Mouse (Mus musculus) natural killer cell, adult 2 months (primary cell): ENCODE measurements around the gene Dmtf1.
"Not testable (repeated sequence)": the region's sequence is repeated elsewhere in the genome, so short reads cannot be mapped to it uniquely, and the experiment has no call there.

Experiments
- DNase-seq, 2 experiments: peaks; one replicate each; pipeline ENCODE4 v3.0.0; 2022; ENCODE audit warnings: low spot score in 2 of 2

Dmtf1 gene

DNA sequence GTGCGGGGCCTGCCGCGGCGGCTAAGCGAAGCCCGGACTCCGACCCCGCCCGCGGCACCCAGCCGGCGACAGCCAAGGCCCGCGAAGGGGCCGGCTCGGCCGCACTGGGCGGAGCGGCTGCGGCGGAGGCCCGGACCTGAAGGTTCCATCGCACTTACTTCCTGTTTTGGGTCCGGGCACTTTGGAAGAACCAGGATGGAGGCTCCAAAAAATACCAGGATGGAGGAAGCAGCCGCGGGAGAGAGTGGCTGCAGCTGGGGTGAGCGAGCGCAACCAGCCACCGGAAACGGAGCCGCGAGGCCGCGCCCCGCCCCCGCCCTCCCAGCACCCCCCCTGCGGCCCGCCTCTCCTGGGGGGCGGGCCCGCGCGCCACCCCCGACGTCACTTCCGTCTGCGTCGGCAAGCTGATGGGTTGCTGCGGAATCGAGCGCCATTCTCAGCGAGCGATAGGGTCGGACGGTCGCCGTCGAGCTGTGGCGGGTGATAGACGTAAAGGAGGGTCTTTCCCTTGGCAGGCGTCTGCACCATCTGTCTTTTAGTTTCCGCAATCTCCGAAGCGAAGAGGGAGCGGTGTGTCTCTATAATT is at the start of gene Dmtf1:
TSS of gene Dmtf1 (minus strand) at position 321 of the 586 bp plus-strand sequence.
- DNase-seq, result peak; percentile 73 to 85

DNA sequence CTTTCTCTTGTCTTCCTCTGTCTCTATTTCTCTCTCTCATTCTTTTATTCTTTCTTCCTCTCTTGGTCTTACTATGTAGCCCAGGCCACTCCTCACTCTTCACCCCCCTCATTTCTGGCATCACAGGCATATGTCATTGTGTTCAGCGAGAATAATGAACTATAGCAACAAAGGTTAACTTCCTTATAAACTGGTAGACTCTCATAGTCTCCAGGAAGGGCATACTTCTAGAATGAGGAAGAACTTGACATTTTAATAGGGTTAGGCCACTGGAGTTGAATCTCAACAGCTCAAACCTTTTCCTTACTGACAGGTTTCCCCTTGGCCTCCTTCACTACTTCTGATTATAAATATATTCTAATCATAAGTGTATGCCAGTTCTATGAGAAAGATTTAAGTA is 24.9 kb upstream of the Dmtf1 start:
- no peak for DNase-seq

DNA sequence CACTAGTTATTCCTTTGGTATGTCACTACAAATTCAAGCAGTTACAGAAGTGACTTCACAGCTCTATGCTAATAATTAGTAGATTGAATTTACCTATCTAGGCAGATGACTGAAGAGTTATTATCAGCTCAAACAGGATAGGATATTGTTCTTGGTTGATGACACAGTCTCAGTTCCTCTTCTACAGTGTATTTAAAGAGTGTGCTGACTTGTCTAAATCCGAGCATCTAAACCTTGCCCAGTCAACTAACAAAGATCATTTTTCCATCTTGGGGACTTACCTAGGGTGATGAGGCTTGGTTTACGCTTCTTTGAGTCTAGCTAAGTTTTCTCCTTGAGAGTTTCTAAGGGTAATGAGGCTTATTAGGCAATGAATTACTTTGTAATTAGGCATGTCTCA is 11.7 kb upstream of the Dmtf1 start:
- DNase-seq, result no peak

DNA sequence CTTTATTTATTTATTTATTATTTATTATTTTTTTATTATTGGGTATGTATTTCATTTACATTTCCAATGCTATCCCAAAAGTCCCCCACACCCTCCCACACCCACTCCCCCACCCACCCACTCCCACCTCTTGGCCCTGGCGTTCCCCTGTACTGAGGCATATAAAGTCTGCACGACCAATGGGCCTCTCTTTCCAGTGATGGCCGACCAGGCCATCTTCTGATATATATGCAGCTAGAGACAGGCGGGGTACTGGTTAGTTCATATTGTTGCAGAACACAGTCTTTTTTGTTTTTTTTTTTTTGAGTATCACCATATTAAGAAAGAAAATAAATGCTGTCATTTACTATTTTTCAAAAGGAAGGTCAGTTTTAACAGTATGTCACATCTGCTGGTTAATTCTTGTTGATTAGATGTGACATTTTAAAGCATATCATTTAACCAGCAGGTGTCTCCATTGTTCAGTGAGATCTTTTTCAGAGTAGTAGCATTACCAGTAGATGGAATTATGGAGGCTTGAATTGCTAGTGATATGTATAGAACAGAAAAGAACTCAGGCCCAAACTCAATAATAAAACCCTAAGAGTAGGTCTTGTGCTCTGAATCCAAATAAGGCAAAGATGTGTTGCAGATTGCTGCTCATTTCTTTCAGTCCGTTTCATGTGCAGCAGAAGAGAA is 7.9 kb upstream of the Dmtf1 start:
- not testable (repeated sequence) for DNase-seq

DNA sequence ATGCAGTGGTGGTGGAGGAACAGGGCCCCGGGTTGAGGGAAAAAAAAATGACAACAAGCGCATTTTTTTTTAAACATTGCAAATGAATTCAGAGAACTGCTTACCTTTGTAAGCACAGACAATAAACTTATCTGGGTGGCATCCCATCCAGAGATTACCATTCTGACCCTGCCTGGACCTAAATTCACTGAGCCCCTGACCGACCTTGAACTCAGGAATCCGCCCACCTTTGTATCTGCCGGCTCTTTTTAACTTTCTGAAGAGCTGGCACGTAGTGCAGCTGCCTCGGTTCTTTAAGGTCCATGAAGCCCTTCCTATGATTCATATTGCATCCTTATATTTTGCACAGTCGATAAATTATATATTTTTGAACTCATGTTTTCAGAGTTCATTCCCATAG is 4.8 kb upstream of the Dmtf1 start:
- DNase-seq, result no peak

DNA sequence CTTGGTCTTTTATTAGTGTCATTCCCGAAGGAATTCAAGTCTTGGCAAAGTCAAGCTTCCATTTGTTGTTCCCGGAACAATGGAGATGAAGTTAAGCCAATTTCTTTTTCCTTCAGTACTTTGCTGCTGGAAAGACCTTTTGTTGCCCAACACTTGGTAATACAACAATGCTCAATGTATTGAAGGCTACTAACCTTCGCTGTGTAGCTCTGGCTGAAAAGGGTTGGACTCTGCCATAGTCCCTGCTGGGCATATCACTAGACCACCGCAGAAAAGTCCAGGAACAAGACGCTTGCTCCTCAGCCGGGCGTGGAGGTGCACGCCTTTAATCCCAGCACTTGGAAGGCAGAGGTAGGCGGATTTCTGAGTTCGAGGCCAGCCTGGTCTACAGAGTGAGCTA is 3.6 kb upstream of the Dmtf1 start:
- not testable (repeated sequence) for DNase-seq

DNA sequence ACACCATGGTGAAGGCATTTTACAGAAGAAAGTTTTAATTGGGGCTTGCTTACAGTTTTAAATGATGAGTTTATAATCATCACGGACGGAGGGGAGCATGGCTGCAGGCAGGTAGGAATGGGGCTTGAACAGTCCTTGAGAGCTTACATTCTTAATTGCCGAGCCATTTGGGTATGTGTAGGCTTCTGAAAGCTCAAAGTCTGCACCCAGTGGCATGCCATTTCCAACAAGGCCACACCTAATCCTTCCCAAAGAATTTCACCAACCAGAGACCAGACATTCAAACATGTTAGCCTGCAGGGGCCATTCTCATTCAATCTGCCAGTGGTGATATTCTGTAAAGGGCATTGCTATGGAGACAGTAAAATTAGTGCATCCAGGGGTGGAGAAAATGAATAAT is 1.8 kb upstream of the Dmtf1 start:
- DNase-seq, result no peak

DNA sequence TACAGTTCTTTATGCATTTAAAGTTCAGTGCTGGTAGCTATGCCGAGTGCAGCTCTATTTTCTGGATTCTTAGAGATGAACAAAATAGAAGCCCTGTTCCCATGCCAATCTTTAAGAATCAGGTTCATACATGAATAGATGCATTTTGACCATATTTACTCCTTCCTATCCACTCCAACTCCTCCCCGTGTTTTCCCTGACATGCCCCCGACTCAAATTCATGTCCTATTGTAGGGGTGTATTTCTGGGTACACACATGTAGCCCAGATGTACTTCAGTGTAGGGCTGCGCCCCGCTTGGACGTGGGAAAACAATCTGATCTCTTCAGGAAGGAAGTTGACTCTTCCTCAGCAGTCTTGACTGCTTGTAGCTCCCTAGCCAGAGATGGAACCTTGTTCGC is 512 bp upstream of the Dmtf1 start:
- no peak for DNase-seq

DNA sequence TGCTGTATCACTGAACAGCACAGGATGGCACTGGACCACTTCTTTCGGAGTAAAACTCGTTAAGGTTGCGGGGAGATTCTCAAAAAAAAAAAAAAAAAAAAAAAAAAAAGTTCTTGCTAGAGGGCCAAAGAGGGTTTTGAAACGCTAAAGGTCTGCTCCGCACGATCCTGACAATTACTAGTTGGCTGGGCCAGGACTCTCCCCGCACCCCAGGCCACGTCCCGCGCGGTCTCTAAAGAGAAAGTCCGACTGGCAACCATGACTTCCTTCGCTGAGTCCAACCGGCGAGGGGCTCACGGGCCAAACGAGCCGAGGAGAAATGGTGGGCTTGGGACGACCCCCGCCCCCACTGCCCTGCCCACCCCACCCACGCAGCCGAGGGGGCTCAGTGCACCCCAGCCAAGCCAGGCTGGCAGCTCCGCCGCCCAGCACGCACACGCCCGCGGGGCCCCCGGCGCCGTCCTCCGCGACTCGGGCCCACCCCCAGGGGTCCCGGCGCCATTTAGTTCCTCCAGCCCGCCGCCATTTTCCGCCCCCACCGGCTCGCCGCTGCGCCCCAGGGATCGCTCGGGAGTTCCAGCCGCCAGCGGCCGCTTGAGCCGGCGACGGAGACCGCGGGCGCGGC is 633 bp downstream of the Dmtf1 start:
- peak in 1 of 2 experiments; percentile 3 for DNase-seq

DNA sequence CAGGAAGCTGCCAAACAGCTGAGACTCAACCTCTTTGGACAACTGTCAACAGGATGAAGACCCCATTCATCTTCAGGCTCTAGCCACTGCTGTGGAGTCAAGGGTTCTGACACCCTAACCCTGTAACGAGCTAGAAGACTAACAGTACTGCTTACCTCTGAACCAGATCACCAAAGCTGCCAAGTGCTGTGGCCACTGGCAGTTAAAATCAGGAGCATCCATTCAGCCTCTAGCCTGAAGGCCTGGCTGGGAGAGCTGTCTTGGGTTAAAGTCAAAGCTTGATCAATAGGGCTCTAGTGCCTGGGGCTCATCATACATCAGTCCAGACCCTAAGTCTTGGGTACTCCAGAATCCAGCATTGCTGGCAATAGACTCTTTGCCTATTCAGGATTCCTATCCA is 4.2 kb downstream of the Dmtf1 start:
- DNase-seq, result no peak

DNA sequence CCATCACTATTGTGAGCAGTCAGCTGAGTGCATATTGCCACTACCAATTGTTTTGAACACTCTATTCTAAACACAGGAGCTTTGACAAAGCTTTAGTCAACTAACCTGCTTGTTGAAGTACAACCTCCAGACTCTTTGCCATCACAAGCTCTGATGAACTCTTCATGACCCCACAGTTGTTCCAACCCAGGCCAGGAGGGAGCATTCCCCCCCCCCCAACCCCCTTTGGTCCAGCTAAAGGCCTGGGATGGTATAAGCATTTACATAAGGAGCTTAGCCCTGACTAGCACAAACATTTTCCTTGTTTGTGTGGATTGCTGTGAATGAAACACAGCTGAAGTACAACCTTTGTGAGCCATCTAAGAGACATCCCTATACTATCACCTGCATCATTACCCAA is 4.8 kb downstream of the Dmtf1 start:
- no peak for DNase-seq

DNA sequence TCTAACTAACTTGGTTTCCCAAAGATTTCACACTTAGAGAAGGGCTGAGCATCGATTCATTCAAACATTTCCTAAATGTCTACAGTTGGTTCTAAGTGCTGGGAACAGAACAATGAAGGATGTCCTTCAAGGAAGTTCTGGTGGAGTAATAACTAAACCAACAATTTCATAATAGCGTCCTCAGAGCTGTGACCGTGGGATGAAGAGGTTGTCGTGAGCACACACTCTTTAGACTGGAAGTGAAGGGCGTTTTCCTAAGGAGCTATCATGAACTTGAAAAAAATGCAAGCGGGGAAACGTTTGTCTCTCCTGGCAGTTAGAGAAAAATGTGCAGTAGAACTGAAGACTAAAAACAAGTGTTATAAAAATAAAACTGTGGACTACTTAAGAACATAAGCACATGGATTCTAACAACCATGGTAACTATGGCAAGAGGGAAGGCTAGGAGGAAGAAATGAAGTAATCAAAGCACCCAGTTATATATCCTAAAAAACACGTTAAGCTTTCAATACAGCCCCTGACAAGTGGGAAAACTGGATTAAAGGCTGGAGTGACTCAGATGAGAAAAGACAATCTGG is 12.2 kb downstream of the Dmtf1 start:
- no peak for DNase-seq

DNA sequence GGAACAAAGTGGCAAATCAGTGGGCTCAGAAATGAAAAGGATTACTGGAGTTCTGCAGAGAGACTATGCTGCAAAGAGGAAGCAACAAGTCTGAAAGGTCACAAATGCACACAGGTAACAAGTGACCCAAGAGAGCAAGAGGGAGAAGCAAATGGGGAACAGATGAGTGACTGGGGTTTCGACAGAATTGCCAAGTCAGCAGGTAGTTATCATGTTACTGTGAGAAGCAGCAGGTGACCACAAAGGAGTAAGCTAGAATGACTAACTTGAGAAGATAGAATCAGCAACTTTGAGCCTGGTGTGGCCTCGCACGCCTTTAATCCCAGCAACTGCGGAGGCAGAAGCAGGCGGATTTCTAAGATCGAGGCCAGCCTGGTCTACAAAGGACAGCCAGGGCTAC is 19.2 kb downstream of the Dmtf1 start:
- DNase-seq, result no peak

DNA sequence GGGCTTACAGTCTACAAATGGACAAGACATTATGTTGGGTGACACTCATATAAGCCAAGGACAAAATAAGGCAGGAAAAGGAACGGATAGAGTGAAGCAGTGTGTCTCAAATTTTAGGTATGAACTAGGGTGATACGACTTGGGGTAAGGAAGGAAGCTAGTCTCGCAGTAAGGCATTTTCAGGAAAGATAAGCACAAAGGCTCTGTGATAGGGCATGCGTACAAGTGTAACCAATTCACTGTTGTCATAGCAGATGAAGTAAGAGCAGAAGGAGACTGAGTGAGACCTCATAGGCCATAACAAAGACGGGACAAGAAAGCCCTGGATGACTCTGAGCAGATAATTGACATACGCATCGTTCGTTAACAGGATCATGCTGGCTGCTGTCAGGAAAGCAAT is 20.9 kb downstream of the Dmtf1 start:
- no peak for DNase-seq

DNA sequence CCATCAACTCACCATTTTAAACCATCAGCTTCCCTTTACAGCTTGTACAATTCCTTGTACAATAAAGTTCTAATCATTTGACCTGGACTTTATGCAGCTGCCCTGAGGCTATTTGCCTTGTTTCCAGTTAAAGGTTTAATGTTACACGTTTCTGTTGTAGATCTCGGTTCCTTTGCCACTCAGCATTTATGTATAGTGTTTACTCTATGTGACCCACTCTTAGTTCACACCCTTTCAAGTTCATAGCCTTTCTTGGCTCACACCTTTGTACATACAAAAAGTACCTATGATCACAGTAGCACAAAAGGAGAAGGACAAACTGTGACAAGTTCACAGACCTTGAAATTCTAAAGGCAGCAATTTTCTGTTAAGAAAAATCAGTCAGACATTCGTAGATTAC is 26.0 kb downstream of the Dmtf1 start:
- no peak for DNase-seq

DNA sequence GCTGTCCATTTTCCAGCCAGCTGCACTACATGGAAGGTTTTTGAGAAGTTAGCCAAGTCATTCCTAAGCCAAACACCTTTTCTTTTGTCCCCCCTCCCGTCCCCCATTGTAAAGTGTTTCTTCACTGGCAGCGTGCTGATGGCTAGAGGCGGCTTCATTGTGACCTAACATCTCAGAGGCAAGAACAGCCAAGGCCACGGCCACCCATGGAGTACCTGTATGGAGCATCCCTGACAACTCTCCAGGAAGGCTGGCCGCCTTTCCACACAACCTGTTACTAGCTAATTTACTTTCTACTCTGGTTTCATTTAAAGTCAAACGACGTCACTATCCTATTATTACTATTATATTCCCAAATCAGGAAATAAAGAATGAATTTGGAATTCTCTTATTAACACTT is 29.8 kb downstream of the Dmtf1 start:
- DNase-seq, result no peak

DNA sequence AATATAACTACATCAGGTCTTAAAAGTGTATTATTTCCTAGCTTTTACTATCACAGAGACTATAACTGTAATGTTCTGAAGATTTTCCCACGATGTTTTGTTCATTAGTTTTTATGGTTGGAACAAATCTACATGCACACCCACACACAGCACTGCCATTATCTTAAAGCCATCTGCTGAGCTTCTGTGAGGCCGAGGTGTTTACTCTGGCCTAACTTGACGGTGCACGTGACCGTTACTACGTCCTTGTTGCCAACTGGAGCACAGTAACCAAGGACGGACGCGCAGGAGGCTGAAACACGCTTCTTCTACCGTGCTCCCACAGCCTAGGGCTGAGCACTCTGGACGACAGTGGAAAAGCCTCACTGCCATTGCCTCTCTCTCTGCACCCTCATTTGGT is 33.0 kb downstream of the Dmtf1 start:
- DNase-seq, result no peak

DNA sequence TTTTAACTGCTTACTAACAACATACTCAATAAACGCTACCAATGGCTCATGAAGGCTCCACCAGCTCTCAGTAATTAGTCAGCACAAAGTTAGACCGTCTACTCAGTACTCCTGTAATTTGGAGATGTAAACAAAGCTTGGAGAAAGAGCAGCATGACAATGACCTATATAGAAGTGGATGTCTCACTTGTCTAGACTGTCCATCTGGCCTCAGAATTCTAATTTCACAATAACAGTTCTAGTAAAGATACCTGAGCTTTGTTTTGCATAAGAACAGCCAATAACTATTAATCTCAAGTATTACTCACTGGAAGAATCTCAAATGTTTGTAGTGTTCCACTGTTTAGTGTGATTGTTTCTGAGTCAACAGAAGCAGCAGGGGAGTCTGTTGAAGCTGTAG is 37.4 kb downstream of the Dmtf1 start:
- DNase-seq, result no peak

DNA sequence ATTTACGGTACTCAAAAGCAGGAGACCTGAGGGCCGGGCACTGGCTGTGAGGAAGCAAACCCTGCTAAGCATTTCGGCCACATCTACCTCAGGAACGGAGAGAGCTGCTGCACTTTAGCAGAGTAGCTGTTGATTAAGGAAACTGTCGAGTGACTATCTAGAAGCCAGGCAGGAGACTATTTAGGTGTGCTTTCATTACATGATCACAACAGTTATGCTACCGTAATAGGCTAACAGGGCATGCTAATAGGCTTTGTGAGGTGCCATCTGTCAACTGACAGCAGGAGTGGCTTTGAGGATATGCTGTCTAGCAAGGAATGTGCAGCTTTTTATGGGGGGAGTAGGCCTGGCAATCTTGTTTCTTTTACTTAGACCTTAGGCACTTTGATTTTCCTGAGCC is 47.4 kb downstream of the Dmtf1 start:
- DNase-seq, result no peak

DNA sequence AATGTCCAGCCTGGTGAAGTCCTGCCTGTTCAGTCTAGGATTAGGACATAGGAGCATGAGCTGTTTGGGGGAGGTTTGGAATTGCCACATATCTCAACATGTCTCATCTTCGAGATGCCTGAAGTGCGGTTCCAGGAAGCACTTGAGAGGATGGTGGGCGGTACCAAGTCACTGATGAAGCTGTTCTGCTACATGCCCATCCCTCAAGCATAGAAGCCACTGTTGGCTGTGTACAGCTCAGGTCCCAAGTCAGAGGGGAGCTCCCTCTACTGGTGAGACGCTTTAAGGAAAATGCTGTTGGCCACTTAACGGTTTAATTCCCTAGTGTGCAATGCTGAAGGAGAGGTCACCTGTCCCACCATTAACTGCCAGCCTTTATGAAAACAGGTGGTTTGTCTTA is 49.8 kb downstream of the Dmtf1 start:
- DNase-seq, result peak; percentile 59 to 75

DNA sequence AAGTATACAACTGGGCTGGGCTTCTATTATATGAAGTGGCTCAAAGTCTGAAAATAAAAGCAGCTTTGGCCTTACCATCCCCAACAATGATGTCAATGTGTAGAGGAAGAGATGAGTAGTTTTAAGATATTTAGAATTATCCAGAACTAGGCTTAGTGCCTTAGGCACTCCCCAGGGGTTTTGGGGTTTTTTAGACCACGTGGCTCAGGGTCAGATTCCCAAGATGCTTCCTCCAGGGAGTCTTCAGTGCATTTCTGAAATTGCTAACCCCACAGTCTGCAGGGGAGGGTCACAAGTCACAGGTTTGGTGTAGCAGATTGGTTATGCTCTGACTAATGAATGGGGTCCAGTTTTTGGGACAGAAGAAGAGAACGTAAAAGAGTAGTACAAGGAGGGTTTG is 50.3 kb downstream of the Dmtf1 start:
- no peak for DNase-seq

DNA sequence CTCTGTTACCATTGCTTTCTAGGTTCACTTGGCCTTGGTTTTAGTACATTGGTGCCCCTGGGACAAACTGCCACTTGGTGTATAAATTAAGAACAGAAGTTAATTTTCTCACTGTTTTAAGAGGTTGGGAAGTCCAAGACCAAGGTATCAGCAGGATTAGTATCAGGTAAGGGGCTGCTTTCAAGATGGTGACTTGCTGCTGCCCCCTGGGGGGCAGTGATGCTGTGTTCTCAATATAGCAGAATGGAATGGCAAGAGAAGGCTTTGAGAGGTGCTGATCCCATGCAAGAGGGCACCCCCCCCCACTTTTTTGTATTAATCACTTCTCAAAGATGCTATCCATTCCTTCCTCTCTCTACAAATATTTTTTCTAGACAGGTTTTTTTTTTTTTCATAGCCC is 52.0 kb downstream of the Dmtf1 start:
- DNase-seq, result peak in 1 of 2 experiments; percentile 48

DNA sequence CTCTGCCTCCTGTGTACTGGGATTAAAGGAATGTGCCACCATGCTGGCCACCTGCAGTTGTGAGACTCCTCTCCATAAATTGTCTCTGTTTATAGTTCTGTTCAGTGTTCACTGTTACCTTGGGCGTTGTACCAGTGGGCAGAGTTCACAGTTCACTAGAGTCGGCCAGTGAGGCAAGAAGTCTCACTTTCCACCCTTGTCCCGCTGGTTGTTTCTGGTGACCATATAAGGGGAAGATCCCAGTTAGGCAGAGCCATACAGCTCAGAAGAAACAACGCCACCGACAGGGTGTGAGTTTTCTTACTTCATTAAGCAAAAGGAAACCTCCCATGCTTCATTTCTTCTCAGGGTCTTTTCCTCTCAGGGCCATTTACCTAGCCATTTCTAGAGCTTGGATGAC is 53.1 kb downstream of the Dmtf1 start:
- peak in 1 of 2 experiments; percentile 37 for DNase-seq
